Mouse (Mus musculus): ENCODE data around the gene Neurl3. TPM values are rescaled to one million over a fixed set of nuclear protein-coding genes. Genes with fewer than 3 reads are reported as not detected.

Gene Neurl3
- polyA plus RNA-seq, 1 experiment: 1.3 TPM

DNA sequence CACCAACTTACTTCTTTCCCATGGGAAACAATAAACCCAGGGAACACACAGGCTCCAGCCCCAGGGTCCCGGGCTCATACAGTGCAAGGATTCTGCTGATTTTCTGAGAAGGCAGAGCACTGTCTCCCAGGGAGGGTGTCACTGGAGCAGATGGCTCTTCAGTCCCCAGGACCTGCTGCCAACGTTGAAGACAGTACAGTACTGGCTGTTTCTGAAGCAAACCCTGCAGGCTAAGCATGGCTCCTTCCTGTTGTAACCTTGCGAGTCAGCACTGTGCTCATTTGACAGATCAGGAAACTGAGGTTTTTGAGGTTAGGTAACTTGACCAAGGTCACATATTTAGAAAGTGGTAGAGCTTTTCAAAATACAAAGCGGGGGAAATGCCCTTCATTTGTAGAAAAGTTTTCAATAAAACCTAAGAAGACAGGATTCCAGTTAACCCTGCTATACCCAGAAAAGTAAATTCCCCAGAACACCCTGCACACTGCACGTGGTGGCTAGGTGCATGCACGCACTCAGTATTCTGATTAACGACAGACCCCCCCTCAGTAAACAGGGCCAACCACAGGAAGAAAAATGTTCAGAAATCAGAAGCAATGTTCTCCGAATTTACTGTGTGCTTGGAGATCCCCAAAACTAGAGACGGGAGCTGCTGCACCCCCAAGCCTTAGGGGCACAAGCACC, 22.1 kb upstream of the Neurl3 start:
- TF ChIP-seq POLR2A (IDR thresholded peaks at IDR 0.05; ENCODE audit: borderline replicate concordance, extremely low read depth, insufficient read depth, insufficient read length, poor library complexity, severe bottlenecking): no peak
- TF ChIP-seq CTCF (IDR thresholded peaks at IDR 0.05; ENCODE audit: borderline replicate concordance, extremely low read depth, insufficient read depth, insufficient read length): no peak
- peak; percentile 35 for DNase-seq (ENCODE audit: low read depth)

DNA sequence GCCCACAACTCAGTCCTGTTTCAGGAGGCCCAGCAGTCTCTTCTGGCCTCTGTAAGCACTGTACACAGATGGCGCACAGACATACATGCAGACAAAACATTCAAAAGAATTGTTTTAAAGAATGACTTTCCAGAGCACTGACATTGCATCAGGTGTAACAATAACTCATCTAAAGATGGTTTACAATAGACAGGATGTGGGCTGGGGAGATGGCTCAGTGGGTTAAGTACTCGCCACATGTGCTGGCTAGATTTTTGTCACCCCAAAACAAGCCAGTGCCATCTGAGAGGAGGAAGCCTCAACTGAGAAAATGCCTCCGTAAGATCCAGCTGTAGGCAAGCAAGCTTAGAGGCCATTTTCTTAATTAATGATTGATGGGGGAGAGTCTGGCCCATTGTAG, 19.9 kb upstream of the Neurl3 start:
- no peak for DNase-seq (ENCODE audit: low read depth)
- TF ChIP-seq CTCF (IDR thresholded peaks at IDR 0.05; ENCODE audit: borderline replicate concordance, extremely low read depth, insufficient read depth, insufficient read length): no peak
- no peak for TF ChIP-seq POLR2A (IDR thresholded peaks at IDR 0.05; ENCODE audit: borderline replicate concordance, extremely low read depth, insufficient read depth, insufficient read length, poor library complexity, severe bottlenecking)

DNA sequence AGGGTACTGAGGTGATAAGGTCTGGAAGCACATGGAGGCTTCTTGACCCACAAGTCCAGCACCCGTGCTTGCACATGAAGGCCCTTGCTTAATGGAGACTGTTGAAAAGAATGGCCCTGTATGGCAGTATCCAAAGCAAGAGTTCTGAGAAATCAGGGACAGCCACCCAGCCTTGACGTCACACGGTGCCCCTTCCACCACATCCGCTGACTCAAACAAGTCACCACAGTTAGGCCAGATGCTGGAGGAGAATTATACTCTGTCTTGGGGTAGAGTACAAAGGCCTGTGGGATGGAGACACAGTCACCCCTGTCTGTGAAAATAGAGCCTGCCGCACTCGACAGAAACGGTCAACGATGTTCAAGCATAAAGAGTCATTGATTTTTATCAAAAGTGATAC, 19.0 kb upstream of the Neurl3 start:
- DNase-seq (ENCODE audit: low read depth): no peak
- no peak for TF ChIP-seq CTCF (IDR thresholded peaks at IDR 0.05; ENCODE audit: borderline replicate concordance, extremely low read depth, insufficient read depth, insufficient read length)

DNA sequence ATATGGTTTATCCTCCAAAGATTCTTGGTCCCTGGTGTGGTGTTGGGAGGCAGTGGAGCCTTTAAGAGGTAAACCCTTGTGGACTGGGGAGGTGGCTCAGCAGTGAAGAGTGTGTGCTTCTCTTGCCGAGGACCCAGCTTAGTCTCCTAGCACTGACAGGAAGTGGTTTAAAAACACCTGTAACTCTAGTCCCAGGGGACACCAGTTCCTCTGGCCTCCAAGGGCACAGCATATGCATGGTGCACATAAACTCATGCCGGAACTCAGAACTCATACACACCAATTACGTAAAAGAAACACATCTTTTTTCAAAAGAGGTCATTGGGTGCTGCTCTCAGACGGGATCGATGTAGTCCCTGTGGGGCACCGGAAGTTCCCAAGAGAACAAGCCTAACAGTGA, 7.4 kb upstream of the Neurl3 start:
- TF ChIP-seq POLR2A (IDR thresholded peaks at IDR 0.05; ENCODE audit: borderline replicate concordance, extremely low read depth, insufficient read depth, insufficient read length, poor library complexity, severe bottlenecking): no peak
- TF ChIP-seq CTCF (IDR thresholded peaks at IDR 0.05; ENCODE audit: borderline replicate concordance, extremely low read depth, insufficient read depth, insufficient read length): no peak
- DNase-seq (ENCODE audit: low read depth): no peak

DNA sequence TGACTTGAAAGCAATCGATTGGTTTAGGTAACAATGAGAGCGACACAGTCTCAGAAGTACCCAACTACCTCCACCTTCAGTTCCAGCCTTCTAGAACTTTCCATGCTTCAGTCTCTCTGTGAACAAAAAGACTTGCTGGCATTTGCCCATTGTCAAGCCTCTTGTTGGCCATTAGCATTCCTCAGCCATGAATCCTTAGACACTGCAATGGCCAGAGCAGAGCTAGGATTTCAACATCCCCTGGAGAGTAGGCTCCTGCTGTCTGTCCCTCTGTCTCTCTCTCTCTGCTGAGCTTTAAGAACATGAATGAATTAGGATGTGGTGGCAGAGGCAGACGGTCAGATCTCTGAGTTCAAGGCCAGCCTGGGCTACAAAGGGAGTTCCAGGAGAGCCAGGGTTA, 6.5 kb upstream of the Neurl3 start:
- TF ChIP-seq CTCF (IDR thresholded peaks at IDR 0.05; ENCODE audit: borderline replicate concordance, extremely low read depth, insufficient read depth, insufficient read length) (no peak), POLR2A (IDR thresholded peaks at IDR 0.05; ENCODE audit: borderline replicate concordance, extremely low read depth, insufficient read depth, insufficient read length, poor library complexity, severe bottlenecking) (no peak)
- no peak for DNase-seq (ENCODE audit: low read depth)

DNA sequence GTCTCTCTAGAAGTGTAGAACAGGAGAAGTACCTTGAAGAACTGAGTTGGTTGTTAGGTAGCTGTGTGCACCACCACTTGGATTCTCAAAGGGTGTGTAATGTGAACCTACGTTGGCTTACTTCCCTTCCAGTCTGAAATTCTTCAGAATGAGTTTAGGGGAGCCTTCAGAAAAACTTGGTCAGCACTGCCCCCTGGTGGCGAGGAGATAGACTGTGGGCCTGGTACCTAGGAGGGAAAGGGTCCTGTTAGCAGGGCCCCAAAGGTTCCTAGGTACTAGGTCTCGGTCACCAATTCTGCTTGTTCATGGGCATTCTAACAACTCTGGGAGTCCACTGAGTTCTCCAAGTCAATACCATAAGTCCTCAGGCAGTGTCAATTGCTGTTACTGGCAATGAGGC, 4.7 kb upstream of the Neurl3 start:
- TF ChIP-seq POLR2A (IDR thresholded peaks at IDR 0.05; ENCODE audit: borderline replicate concordance, extremely low read depth, insufficient read depth, insufficient read length, poor library complexity, severe bottlenecking): no peak
- TF ChIP-seq CTCF (IDR thresholded peaks at IDR 0.05; ENCODE audit: borderline replicate concordance, extremely low read depth, insufficient read depth, insufficient read length): peak; percentile 84
- DNase-seq (ENCODE audit: low read depth): peak; percentile 79

DNA sequence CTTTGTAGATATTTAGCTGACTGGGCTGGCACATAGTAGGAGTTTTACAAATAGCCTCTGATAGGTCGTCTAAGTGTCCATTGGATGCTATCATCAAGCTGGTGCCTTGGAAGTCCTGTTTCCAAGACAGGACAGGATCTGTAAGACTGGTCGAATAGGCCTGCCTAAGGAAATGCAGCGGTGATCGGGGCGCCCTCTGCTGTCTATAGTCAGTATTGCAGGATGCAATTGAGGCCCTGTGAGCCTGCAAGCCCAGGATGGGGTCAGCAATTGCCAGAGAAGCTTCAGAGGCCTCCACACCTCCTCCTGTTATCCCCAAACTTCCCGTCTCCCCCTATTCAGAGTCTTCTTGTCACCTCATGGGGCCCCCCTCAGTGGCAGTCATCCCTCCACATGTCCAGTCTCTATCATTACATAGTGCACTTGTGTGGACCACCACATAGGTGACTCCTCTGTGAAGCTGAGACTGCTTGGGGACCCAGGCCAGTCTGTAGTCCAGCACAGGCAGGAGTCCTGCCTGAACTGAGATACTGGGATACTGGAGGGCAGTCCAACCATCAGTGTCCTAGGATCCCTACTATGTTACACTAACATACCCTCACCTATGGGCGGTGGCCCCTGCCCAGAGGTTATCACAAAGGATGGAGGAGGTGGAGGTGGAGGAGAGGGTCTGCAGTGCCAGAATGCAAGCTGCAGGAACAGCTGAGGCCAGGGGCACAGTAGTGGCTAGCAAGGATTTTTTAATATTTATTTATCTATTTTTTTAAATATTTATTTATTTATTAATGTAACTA, 3.0 kb upstream of the Neurl3 start:
- TF ChIP-seq CTCF (IDR thresholded peaks at IDR 0.05; ENCODE audit: borderline replicate concordance, extremely low read depth, insufficient read depth, insufficient read length): peak; percentile 86
- no peak for TF ChIP-seq POLR2A (IDR thresholded peaks at IDR 0.05; ENCODE audit: borderline replicate concordance, extremely low read depth, insufficient read depth, insufficient read length, poor library complexity, severe bottlenecking)
- DNase-seq (ENCODE audit: low read depth): peak; percentile 63

DNA sequence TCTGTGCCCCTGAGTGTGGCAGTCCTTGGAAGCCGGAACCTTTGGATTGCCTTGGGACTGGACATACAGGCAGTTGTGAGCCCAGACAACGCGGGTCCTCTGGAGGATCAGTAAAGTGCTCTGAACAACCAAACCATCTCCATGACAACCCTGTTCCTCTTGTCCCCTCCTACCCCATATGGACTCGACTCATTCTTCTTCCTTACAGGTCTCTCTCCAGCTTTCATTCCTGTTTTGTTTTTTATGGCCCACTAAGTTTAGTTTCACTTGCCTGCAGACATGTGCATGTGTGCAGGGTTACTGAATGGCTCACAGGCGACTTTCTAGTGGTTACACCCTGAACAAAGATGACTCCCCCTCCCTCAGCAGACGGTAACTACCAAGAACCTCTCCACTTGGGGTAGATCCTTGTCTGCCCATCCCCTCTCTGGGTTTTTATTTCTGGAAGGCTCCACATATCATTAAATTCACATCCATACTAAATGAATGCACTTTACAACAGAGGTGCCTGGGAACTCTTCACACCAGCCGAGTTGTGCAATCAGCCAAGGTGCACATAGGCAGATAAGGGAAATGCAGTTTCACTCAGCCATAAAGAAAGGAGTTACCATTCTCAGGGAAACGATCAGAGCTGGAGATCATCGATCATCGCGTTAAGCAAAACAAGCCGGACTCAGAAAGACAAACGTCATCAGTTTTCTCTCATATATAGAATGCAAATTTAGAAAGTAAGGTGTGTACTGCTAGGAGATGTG, 1.3 kb upstream of the Neurl3 start:
- no peak for DNase-seq (ENCODE audit: low read depth)
- no peak for TF ChIP-seq CTCF (IDR thresholded peaks at IDR 0.05; ENCODE audit: borderline replicate concordance, extremely low read depth, insufficient read depth, insufficient read length)
- TF ChIP-seq POLR2A (IDR thresholded peaks at IDR 0.05; ENCODE audit: borderline replicate concordance, extremely low read depth, insufficient read depth, insufficient read length, poor library complexity, severe bottlenecking): no peak

DNA sequence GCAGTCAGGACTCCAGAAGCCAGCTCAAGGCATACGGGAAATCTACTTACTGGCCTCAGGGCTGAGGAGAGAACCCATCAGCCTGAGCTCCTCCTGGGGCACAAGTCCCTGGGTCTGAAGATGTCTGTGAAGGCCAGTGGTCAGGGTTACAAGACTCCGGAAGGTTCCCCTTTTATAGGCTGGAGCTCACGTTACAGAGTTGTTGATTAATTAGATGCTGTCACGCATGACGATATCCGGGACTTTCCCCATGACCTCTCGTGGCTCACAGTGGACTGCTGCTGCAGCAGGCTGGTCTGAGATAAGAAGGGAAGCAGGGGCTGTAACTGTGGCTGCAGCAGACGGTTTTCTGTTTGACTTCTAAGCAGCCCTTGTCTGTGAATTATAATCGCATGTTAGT, 1.2 kb downstream of the Neurl3 start:
- DNase-seq (ENCODE audit: low read depth): no peak
- TF ChIP-seq CTCF (IDR thresholded peaks at IDR 0.05; ENCODE audit: borderline replicate concordance, extremely low read depth, insufficient read depth, insufficient read length) (no peak), POLR2A (IDR thresholded peaks at IDR 0.05; ENCODE audit: borderline replicate concordance, extremely low read depth, insufficient read depth, insufficient read length, poor library complexity, severe bottlenecking) (no peak)

DNA sequence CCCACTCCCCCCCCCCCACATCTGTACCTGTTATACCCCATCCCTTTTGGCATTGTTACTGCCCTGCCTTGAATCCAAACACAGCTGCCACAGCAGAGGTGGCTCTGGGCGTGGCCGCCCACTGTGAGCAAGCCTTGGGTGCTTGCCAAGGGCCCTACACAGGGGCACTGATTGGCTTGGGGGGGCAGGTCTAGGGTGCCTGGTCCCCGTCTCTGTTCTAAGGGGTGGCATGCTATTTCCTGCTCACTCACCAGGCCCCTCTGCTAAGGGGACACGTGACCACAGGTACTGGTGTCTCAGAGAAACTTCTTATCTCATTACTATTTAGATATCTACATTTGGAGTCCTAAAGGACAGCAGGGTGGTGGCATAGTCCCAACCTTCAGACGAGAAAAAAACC, 1.9 kb downstream of the Neurl3 start:
- TF ChIP-seq CTCF (IDR thresholded peaks at IDR 0.05; ENCODE audit: borderline replicate concordance, extremely low read depth, insufficient read depth, insufficient read length) (no peak), POLR2A (IDR thresholded peaks at IDR 0.05; ENCODE audit: borderline replicate concordance, extremely low read depth, insufficient read depth, insufficient read length, poor library complexity, severe bottlenecking) (no peak)
- no peak for DNase-seq (ENCODE audit: low read depth)

DNA sequence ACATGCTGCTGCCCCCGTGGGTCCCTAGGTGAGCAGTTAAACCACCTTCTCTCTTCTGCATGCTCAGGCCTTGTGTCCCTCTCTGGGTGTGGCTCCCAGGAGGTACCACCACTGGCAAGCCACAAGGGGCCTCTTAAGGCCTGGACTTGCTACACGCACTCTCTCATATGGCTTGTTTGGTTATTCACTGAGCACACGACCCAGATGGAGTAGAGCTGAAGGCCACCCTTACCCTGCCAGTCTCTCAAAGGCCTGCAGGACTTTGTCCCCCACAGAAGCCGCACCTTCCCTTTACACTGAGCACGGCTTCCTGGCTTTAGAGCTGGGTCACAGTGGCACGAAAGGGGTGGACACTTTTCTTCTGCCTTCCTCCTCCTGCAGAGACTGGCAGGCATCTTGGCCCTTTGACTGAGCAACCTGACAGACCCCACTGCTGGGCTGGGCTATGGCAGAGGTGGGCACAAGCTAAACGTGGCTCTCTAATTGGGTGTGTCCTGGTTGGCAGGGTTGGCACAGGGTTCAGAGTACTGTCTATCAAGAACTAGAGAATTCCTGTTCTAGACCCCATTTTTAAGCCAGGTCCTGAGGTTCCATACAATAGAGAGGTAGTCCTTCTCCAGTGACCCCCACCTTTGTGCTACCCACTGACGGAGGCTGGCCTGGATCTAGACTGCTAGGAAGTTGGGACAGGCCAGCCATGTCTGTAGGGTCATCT, 2.8 kb downstream of the Neurl3 start:
- no peak for DNase-seq (ENCODE audit: low read depth)
- TF ChIP-seq POLR2A (IDR thresholded peaks at IDR 0.05; ENCODE audit: borderline replicate concordance, extremely low read depth, insufficient read depth, insufficient read length, poor library complexity, severe bottlenecking) (no peak), CTCF (IDR thresholded peaks at IDR 0.05; ENCODE audit: borderline replicate concordance, extremely low read depth, insufficient read depth, insufficient read length) (no peak)
